Mouse (Mus musculus): ENCODE measurements around the gene Maco1.

DNA sequence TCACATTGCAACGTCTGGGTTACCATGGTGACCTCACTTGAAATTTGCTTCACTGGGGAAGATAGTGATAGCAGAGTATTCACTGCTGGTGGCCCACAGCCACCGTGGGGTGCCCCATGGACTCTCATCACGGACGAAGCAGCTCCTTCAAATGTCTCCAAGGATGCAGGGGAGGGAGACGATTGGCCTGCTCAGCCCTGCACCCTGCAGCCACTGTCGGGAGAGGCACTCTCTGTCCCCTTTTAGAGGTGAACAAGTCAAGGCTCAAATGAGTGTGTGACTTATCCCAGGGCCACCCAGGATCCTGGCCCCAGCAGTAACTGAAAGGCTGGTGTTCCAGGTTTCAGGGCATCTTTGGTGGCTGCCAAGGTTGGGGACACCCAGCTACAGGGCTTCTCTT, 61.4 kb downstream of the Maco1 start:
- no peak for TF ChIP-seq CTCF (IDR thresholded peaks at IDR 0.05; ENCODE audit: borderline replicate concordance, control insufficient read depth, extremely low read depth, insufficient read depth, low read length, poor library complexity)
- no peak for TF ChIP-seq POLR2A (IDR thresholded peaks at IDR 0.05; ENCODE audit: control insufficient read depth, extremely low read depth, insufficient read depth, low read length, poor library complexity)
